ENCODE assay signal across 17 mouse cellular contexts in the genomic region with DNA sequence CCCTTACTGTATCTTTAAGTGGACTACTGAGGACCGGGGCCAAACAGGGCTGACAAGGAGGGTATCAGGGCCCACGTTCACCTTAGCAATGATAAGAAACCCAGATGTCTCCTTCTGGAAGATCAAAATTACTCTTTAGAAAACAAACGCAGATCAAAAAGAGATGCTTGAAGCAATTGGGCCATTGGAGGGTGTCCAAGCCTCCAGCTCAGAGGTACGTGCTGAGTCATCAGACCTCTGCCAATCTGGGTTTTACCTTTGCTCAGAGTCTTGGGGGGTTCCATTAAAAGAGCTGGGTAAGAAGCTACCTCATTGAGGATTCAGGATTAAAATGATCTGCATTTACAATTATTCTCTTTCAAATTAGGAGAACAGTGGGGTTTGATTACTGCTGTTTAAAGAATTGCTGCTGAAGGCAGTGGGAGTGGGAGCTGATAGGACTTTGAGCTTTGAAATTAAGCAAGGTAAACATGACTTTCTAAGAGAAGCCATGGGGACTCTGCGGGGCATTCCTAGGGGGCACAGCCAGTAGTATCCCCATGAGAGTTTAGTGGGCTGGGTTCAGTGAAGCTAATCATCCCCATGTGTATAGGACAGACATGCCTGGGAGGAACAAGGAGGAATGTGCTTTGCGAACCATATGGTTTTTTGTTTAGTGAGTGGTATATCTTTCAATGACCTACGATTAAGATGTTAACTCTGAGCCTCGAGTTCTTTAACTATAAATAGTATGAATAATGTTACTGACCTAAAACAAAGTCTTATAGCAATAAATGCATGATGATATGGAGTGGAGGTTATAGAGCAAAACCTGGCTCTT.
DNase-seq lines count a peak whose midpoint lies in the region; ATAC-seq and TF ChIP-seq lines count a peak whose summit lies in the region.
"Had no signal": no experiment of that assay in that cellular context is flagged by ENCODE, and none has a peak within 500 bp of the region (broad histone marks: within the 10 kb centered on the region; RNA-seq: fewer than 3 reads in every experiment).

No protein-coding gene starts in this region.

- TF ChIP-seq CTCF in embryonic fibroblast, embryonic 13.5 days (IDR thresholded peaks at IDR 0.05; ENCODE audit: borderline replicate concordance, insufficient read depth, low read length) = no peak

- H3K4me2 ChIP-seq in midbrain, embryonic 15.5 days = no peak overlapping the region
- H3K4me2 ChIP-seq: hindbrain, embryonic 15.5 days; liver, embryonic 15.5 days; stomach, embryonic 15.5 days had no signal

- no peak for TF ChIP-seq POLR2A in embryonic fibroblast, embryonic 13.5 days (IDR thresholded peaks at IDR 0.05; ENCODE audit: low read depth, low read length)

- H3K4me3 ChIP-seq in embryonic fibroblast, embryonic 13.5 days (ENCODE audit: insufficient read depth, low read length) = no peak overlapping the region
- H3K4me3 ChIP-seq in midbrain, embryonic 15.5 days = no peak overlapping the region
- H3K4me3 ChIP-seq: heart, adult 2 months; hindbrain, embryonic 15.5 days; liver, embryonic 15.5 days; megakaryocyte, embryonic 14.5 days; stomach, embryonic 15.5 days had no signal

- H3K27me3 ChIP-seq in midbrain, embryonic 15.5 days (replicated peaks) = no peaks in the 10 kb centered on the region
- H3K27me3 ChIP-seq: hindbrain, embryonic 15.5 days; liver, embryonic 15.5 days; megakaryocyte, embryonic 14.5 days; stomach, embryonic 15.5 days had no signal

- DNase-seq in adrenal gland, adult 2 months = peak; percentile 49
- no peak for DNase-seq in adrenal gland, postnatal 4 days (ENCODE audit: low spot score in 2 of 2)
- peak; percentile 57 to 65 for DNase-seq in kidney, adult 8-10 months
- DNase-seq in kidney, postnatal 4 days = no peak
- peak; percentile 70 to 73 for DNase-seq in kidney, postnatal 36 days
- no peak for DNase-seq in heart, postnatal 14 days
- DNase-seq: cerebellum, postnatal 10 days; gastrocnemius, postnatal 10 days; heart, adult 2 months; lung, postnatal 10 days had no signal

- no peak for ATAC-seq in midbrain, embryonic 15.5 days (replicated peaks)

- no peak overlapping the region for H3K9ac ChIP-seq in midbrain, embryonic 15.5 days
- H3K9ac ChIP-seq: hindbrain, embryonic 15.5 days; liver, embryonic 15.5 days; stomach, embryonic 15.5 days had no signal

- no peaks in the 10 kb centered on the region for H3K9me3 ChIP-seq in midbrain, embryonic 15.5 days
- H3K9me3 ChIP-seq: G1E; hindbrain, embryonic 15.5 days; liver, embryonic 15.5 days; megakaryocyte, embryonic 14.5 days; stomach, embryonic 15.5 days had no signal

- no peaks in the 10 kb centered on the region for H3K36me3 ChIP-seq in midbrain, embryonic 15.5 days (replicated peaks)
- H3K36me3 ChIP-seq: hindbrain, embryonic 15.5 days; liver, embryonic 15.5 days; stomach, embryonic 15.5 days had no signal

- WGBS in midbrain, embryonic 15.5 days = 57% methylated on average over 8 of the region's 8 CpGs

- peak overlapping the region; percentile 39; the same call in 1 of the 2 replicates for H3K27ac ChIP-seq in embryonic fibroblast, embryonic 13.5 days (ENCODE audit: insufficient read depth, low read length)
- no peak overlapping the region for H3K27ac ChIP-seq in midbrain, embryonic 15.5 days
- H3K27ac ChIP-seq: heart, adult 2 months; hindbrain, embryonic 15.5 days; liver, embryonic 15.5 days; stomach, embryonic 15.5 days had no signal

- intact Hi-C loops in heart, postnatal 14 days (cut with DNase I) = loop anchor here (5.0 kb wide), 1 partner anchor 41 kb away; no protein-coding TSS in a partner anchor

- peaks cover 7% of the 10 kb centered on the region for H3K4me1 ChIP-seq in embryonic fibroblast, embryonic 13.5 days (ENCODE audit: control insufficient read depth, insufficient read depth, low read length)
- H3K4me1 ChIP-seq in midbrain, embryonic 15.5 days = no peaks in the 10 kb centered on the region
- H3K4me1 ChIP-seq: stomach, embryonic 15.5 days had no signal

Comparison
In these comparisons a context has a peak if more than half of its experiments do, and no peak if none do; other contexts are left out.
1. DNase-seq: peak in adrenal gland, adult 2 months (single experiment), kidney, adult 8-10 months (2 of 2) and kidney, postnatal 36 days (2 of 2); none in adrenal gland, postnatal 4 days (0 of 2), kidney, postnatal 4 days (0 of 2) and heart, postnatal 14 days (0 of 2).